Mouse (Mus musculus): ENCODE measurements around the gene Card11. TPM values are rescaled to one million over a fixed set of nuclear protein-coding genes. Genes with fewer than 3 reads are reported as not detected.

Gene Card11
- polyA plus RNA-seq (2012; rRNA removed), result 0.19 and 0.57 TPM in 2 replicates

DNA sequence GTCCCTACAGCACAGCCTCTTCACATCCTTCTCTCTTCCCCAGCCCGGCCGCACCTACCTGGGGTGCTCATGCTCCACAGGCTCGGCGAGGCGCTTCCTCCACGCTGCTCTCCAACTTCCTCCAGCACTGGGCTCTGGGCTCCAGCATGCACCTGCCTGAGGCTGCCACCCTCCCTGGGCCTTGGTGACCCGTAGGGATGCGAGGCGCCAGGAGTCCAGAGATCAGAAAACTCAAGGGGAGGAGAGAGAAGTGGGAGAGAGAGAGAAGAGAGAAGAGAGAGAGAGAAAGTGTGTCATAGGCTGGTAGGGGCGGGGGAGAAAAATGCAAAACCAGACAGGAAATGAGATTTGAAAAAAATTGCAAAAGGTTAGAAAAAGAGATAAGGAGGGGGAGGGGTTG lies at the start of gene Card11:
Card11 (minus strand) TSS at position 234 of the 400 bp plus-strand sequence.
- no peak within 1 kb of the TSS for H3K4me3 ChIP-seq (ENCODE audit: control insufficient read depth, low read depth, low read length)
- no peaks in the 10 kb centered on the region for H3K27me3 ChIP-seq (ENCODE audit: control insufficient read depth, insufficient read depth, low read length)
- no peaks in the 10 kb centered on the region for H3K36me3 ChIP-seq (ENCODE audit: control insufficient read depth, insufficient read depth, low read length)
- TF ChIP-seq CTCF (IDR thresholded peaks at IDR 0.05; ENCODE audit: control insufficient read depth, insufficient read depth, insufficient replicate concordance, low read depth, low read length) (no peak), POLR2A (IDR thresholded peaks at IDR 0.05; ENCODE audit: control insufficient read depth, low read depth, low read length) (no peak)
- no peak within 1 kb of the TSS for H3K27ac ChIP-seq (ENCODE audit: control insufficient read depth, insufficient read depth, low read depth, low read length)
- no peaks in the 10 kb centered on the region for H3K4me1 ChIP-seq (ENCODE audit: control insufficient read depth, insufficient read depth, low read length)

DNA sequence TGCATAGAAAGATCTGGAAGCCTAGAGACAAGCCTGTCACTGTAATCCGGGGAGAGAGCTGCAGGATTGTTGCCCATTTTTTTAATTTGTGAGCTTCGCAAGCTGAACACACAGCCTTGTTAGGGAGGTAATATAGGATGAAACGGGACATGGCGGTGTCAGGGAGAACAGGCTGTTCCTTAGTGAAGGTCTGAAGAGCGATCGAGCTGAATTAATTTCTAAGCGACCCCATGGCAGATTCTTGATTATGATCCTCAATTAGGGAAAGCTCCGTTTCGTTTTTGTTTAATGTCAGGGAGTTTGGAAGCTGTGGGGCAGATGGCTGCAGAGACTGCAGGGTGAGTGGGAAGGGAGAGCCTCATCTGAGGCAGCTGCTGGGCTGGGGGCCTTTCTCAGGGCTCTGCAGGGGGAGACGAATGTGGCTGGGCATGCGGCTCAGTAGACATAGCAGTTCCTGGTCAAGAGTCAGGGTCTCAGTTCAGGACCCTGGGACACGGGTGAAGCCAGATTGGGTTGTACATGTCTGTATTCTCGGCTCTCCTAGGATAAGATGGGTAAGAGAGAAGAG lies 47.4 kb upstream of the Card11 start:
- no peaks in the 10 kb centered on the region for H3K36me3 ChIP-seq (ENCODE audit: control insufficient read depth, insufficient read depth, low read length)
- H3K27me3 ChIP-seq (ENCODE audit: control insufficient read depth, insufficient read depth, low read length), result no peaks in the 10 kb centered on the region
- TF ChIP-seq CTCF (IDR thresholded peaks at IDR 0.05; ENCODE audit: control insufficient read depth, insufficient read depth, insufficient replicate concordance, low read depth, low read length), result no peak
- no peaks in the 10 kb centered on the region for H3K4me1 ChIP-seq (ENCODE audit: control insufficient read depth, insufficient read depth, low read length)
- H3K27ac ChIP-seq (ENCODE audit: control insufficient read depth, insufficient read depth, low read depth, low read length), result no peak overlapping the region
- H3K4me3 ChIP-seq (ENCODE audit: control insufficient read depth, low read depth, low read length), result no peak overlapping the region

DNA sequence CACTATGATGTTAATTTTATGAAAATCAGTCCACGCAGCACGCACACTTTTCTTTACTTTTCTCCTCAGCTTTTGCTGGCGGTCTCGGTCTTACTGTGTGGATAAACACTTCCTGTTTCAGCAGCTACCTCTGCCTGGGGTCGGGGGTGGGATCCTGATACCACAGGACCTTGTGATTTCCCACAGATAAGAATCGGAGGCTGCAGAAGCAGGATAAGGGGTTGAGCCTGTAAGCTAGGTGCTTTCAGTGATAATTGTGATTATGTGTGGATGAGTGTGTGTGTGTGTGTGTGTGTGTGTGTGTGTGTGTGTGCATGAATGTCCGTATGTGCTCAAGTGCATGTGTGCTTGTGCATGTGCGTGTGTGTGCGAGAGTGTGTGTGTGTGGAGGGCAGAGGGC lies 44.6 kb upstream of the Card11 start:
- TF ChIP-seq CTCF (IDR thresholded peaks at IDR 0.05; ENCODE audit: control insufficient read depth, insufficient read depth, insufficient replicate concordance, low read depth, low read length), result no peak
- TF ChIP-seq POLR2A (IDR thresholded peaks at IDR 0.05; ENCODE audit: control insufficient read depth, low read depth, low read length), result no peak

DNA sequence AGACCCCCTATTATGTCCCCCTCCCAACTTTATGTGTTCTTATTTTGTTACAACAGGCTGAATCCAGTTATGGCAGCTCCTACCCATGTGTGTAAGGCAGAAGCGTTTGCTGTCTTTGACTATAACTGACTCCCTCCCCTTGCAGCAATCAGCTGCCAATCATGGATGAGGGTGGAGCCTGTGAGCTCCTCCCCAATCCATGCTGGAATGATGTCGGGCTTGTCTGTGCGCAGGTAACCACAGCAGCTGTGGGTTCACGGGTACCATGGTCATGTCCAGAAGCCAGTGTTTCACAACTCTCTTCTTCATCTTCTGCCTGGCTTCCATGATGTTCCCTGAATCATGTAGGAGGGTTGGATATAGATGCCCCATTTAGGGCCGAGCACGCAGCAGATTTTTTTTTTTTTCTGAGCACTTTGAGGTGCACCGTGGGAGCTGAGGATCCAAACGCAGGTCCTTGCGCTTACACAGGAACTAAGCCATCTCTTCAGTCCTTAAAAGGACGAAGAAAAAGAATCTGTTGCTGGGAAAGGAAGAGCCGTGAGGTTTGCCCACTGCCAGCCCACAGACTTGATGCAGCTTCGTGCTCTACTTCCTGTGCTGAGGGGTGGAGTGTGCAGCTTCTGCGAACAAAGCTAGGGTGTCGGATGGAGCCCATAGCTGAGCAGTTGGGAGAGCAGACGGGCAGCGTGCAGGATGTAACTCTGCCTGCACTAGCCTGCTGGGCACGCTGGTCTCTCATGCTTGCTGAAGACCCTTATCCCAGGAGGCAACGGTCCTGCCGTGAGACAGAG lies 43.5 kb upstream of the Card11 start:
- no peaks in the 10 kb centered on the region for H3K4me1 ChIP-seq (ENCODE audit: control insufficient read depth, insufficient read depth, low read length)
- H3K27ac ChIP-seq (ENCODE audit: control insufficient read depth, insufficient read depth, low read depth, low read length), result no peak overlapping the region
- H3K36me3 ChIP-seq (ENCODE audit: control insufficient read depth, insufficient read depth, low read length), result no peaks in the 10 kb centered on the region
- H3K4me3 ChIP-seq (ENCODE audit: control insufficient read depth, low read depth, low read length), result no peak overlapping the region
- no peaks in the 10 kb centered on the region for H3K27me3 ChIP-seq (ENCODE audit: control insufficient read depth, insufficient read depth, low read length)
- TF ChIP-seq POLR2A (IDR thresholded peaks at IDR 0.05; ENCODE audit: control insufficient read depth, low read depth, low read length) (no peak), CTCF (IDR thresholded peaks at IDR 0.05; ENCODE audit: control insufficient read depth, insufficient read depth, insufficient replicate concordance, low read depth, low read length) (no peak)

More for the DNA sequence above, 44.6 kb upstream of the Card11 start:
- H3K27ac ChIP-seq (ENCODE audit: control insufficient read depth, insufficient read depth, low read depth, low read length), result no peak overlapping the region
- no peak overlapping the region for H3K4me3 ChIP-seq (ENCODE audit: control insufficient read depth, low read depth, low read length)
- no peaks in the 10 kb centered on the region for H3K36me3 ChIP-seq (ENCODE audit: control insufficient read depth, insufficient read depth, low read length)
- no peaks in the 10 kb centered on the region for H3K4me1 ChIP-seq (ENCODE audit: control insufficient read depth, insufficient read depth, low read length)
- H3K27me3 ChIP-seq (ENCODE audit: control insufficient read depth, insufficient read depth, low read length), result no peaks in the 10 kb centered on the region

DNA sequence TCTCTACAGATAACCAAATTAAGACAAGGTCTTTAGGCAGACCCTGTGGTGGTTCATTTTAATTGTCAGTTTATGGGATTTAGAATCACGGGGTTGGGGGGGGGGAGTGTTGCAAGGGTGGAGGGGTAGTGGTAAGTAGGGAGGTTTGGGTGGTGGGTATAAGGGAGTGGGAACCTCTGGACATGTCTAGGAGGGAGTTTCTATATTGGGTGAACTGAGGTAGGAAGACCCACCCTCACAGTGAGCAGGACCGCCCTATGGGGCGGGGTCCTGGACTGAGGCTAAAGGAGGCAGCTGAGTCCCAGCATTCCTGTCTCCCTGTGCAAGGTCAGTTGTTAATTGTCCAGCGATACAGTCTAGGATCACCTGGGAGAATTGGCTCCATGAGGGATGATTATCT lies 42.0 kb upstream of the Card11 start:
- no peak overlapping the region for H3K27ac ChIP-seq (ENCODE audit: control insufficient read depth, insufficient read depth, low read depth, low read length)
- no peaks in the 10 kb centered on the region for H3K4me1 ChIP-seq (ENCODE audit: control insufficient read depth, insufficient read depth, low read length)
- TF ChIP-seq POLR2A (IDR thresholded peaks at IDR 0.05; ENCODE audit: control insufficient read depth, low read depth, low read length) (no peak), CTCF (IDR thresholded peaks at IDR 0.05; ENCODE audit: control insufficient read depth, insufficient read depth, insufficient replicate concordance, low read depth, low read length) (no peak)
- H3K27me3 ChIP-seq (ENCODE audit: control insufficient read depth, insufficient read depth, low read length), result no peaks in the 10 kb centered on the region
- no peaks in the 10 kb centered on the region for H3K36me3 ChIP-seq (ENCODE audit: control insufficient read depth, insufficient read depth, low read length)
- H3K4me3 ChIP-seq (ENCODE audit: control insufficient read depth, low read depth, low read length), result no peak overlapping the region

DNA sequence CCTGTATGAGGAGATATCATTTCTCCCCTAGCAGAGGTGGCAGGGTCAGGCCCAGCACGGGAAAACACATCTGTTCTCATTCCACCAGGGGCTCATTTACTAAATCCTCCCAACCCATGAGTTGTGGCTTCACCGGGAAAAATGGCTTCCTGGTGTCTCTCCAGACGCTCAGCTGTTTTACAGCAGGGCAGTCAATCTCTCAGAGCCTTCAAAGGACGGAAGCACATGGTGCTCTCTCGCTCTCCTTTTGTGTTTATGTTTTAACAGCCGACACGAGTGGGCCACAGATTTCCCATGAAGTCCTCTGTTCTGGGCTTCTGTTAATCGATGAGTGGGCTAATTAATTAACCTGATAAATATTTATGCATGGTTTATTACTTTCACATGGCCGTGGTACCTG lies 40.5 kb upstream of the Card11 start:
- no peak for TF ChIP-seq POLR2A (IDR thresholded peaks at IDR 0.05; ENCODE audit: control insufficient read depth, low read depth, low read length)
- H3K4me3 ChIP-seq (ENCODE audit: control insufficient read depth, low read depth, low read length), result no peak overlapping the region

DNA sequence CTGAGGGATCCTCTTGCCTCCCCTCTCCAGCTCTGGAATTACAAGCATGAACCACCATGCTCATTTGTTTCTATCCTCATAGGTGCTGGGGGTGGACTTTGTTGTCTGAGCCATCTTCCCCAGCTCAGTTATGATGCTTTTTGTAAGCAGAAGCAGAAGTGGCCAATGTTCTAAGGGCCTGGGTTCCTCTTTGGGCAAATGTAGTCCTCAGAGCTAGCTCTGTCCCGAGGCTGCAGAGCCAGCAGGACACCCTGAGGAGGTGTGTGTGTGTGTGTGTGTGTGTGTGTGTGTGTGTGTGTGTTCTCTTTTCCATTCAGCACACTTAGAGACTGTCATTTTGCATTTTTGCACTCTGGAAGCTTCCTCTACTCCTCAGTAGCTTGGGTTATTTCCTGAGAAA lies 38.0 kb upstream of the Card11 start:
- Histone ChIP-seq H3K4me1 (ENCODE audit: control insufficient read depth, insufficient read depth, low read length) (no peaks in the 10 kb centered on the region), H3K27ac (ENCODE audit: control insufficient read depth, insufficient read depth, low read depth, low read length) (no peak overlapping the region), H3K36me3 (ENCODE audit: control insufficient read depth, insufficient read depth, low read length) (no peaks in the 10 kb centered on the region), H3K27me3 (ENCODE audit: control insufficient read depth, insufficient read depth, low read length) (no peaks in the 10 kb centered on the region), H3K4me3 (ENCODE audit: control insufficient read depth, low read depth, low read length) (no peak overlapping the region)
- TF ChIP-seq CTCF (IDR thresholded peaks at IDR 0.05; ENCODE audit: control insufficient read depth, insufficient read depth, insufficient replicate concordance, low read depth, low read length) (no peak), POLR2A (IDR thresholded peaks at IDR 0.05; ENCODE audit: control insufficient read depth, low read depth, low read length) (no peak)

More for the DNA sequence above, 40.5 kb upstream of the Card11 start:
- Histone ChIP-seq H3K27me3 (ENCODE audit: control insufficient read depth, insufficient read depth, low read length) (no peaks in the 10 kb centered on the region), H3K4me1 (ENCODE audit: control insufficient read depth, insufficient read depth, low read length) (no peaks in the 10 kb centered on the region), H3K36me3 (ENCODE audit: control insufficient read depth, insufficient read depth, low read length) (no peaks in the 10 kb centered on the region), H3K27ac (ENCODE audit: control insufficient read depth, insufficient read depth, low read depth, low read length) (no peak overlapping the region)
